Mouse (Mus musculus): ENCODE data around the gene Bik.

Bik gene

DNA sequence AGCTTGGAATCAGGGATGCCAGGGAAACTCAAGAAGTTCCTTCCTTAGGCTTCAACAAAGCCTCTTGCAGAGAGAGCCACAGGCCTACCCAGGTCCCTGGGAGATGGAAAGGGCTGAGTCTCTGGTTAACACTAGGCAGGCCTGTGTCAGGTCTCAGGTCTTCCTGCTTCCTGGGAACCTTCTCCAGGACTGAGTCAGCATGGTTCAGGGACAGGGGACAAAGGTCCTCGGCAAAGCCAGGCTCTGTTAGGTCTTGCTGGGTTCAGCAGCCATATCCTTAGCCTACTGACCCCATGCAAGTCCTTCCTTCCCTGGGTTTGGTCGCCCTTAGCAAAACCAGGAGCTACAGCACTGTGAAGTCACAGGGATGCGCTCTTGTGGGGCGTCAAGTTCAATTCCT is 64.2 kb downstream of the Bik start:
- DNase-seq: no peak

- DNase-seq: no peak
Observed at GRCm38 (mm10) chr15:83591758-83592157, 65.1 kb downstream of the Bik start.

- DNase-seq: no peak
Observed at GRCm38 (mm10) chr15:83592260-83593188, 65.9 kb downstream of the Bik start.

DNA sequence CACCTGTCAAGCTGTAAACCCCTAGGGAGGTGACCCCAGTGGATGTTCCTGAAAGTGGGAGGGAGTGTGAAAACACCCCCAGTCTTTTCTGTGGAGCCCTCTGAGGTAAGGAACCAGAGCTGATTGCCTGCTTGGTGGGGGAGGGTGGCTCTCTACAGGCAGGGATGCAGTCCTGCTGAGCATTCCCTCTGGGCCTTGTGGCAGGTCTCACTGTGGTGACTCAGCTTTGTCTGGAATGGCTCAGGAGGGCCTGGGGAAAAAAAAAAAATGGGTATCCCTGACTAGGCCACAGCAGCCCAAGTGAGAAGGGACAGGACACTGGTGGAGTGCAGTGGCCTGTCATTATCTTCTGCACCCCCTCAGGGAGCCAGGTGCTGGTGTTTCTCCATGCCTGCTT is 66.5 kb downstream of the Bik start:
- DNase-seq: no peak

- peak in 1 of 2 experiments; percentile 24 for DNase-seq
Observed at GRCm38 (mm10) chr15:83593702-83594512, 67.2 kb downstream of the Bik start.
